Mouse (Mus musculus) ovary, postnatal 14 days (tissue): ENCODE measurements around the gene Hdac9.

ENCODE experiments used
- DNase-seq: peaks from one replicate; pipeline ENCODE4 v3.0.0; 2022; ENCODE audit warnings: low spot score

Gene Hdac9

GRCm38 (mm10) chr12:34696736-34697135 is 220.2 kb downstream of the Hdac9 start:
- no peak for DNase-seq

GRCm38 (mm10) chr12:34688941-34689340 is 228.0 kb downstream of the Hdac9 start:
- DNase-seq: no peak

- DNase-seq: no peak
These were observed 233.5 kb downstream of the Hdac9 start for GRCm38 (mm10) chr12:34683375-34683774.

GRCm38 (mm10) chr12:34682657-34683056 is 234.2 kb downstream of the Hdac9 start:
- no peak for DNase-seq

GRCm38 (mm10) chr12:34680576-34680975 is 236.3 kb downstream of the Hdac9 start:
- no peak for DNase-seq

GRCm38 (mm10) chr12:34677110-34677509 is 239.8 kb downstream of the Hdac9 start:
- DNase-seq: no peak

- DNase-seq: no peak
These were observed 242.7 kb downstream of the Hdac9 start for GRCm38 (mm10) chr12:34674235-34674634.

- DNase-seq: no peak
These were observed 243.4 kb downstream of the Hdac9 start for GRCm38 (mm10) chr12:34673539-34673938.

- peak; percentile 61 for DNase-seq
These were observed 252.1 kb downstream of the Hdac9 start for GRCm38 (mm10) chr12:34664758-34665157.

GRCm38 (mm10) chr12:34661378-34661777 is 255.5 kb downstream of the Hdac9 start:
- no peak for DNase-seq

GRCm38 (mm10) chr12:34660027-34660426 is 256.9 kb downstream of the Hdac9 start:
- DNase-seq: no peak

GRCm38 (mm10) chr12:34658568-34658967 is 258.3 kb downstream of the Hdac9 start:
- DNase-seq: no peak

- DNase-seq: peak; percentile 13
These were observed 258.8 kb downstream of the Hdac9 start for GRCm38 (mm10) chr12:34658119-34658518.

GRCm38 (mm10) chr12:34653615-34654014 is 263.3 kb downstream of the Hdac9 start:
- no peak for DNase-seq

- DNase-seq: no peak
These were observed 268.1 kb downstream of the Hdac9 start for GRCm38 (mm10) chr12:34648753-34649152.

- DNase-seq: no peak
These were observed 275.1 kb downstream of the Hdac9 start for GRCm38 (mm10) chr12:34641705-34642259.

GRCm38 (mm10) chr12:34637238-34638124 is 279.4 kb downstream of the Hdac9 start:
- DNase-seq: no peak

GRCm38 (mm10) chr12:34619101-34619500 is 297.8 kb downstream of the Hdac9 start:
- no peak for DNase-seq

GRCm38 (mm10) chr12:34618321-34618720 is 298.6 kb downstream of the Hdac9 start:
- DNase-seq: no peak

GRCm38 (mm10) chr12:34617836-34618235 is 299.1 kb downstream of the Hdac9 start:
- DNase-seq: no peak

- no peak for DNase-seq
These were observed 302.1 kb downstream of the Hdac9 start for GRCm38 (mm10) chr12:34614796-34615195.

- no peak for DNase-seq
These were observed 304.4 kb downstream of the Hdac9 start for GRCm38 (mm10) chr12:34612511-34612910.

- no peak for DNase-seq
These were observed 312.4 kb downstream of the Hdac9 start for GRCm38 (mm10) chr12:34604521-34604920.
